Mouse (Mus musculus): ENCODE measurements around the gene Kmt2e. TPM values are rescaled to one million over a fixed set of nuclear protein-coding genes. Genes with fewer than 3 reads are reported as not detected.

The Kmt2e gene
- polyA plus RNA-seq, 1 experiment: 40.3 TPM

- TF ChIP-seq POLR2A (IDR thresholded peaks at IDR 0.05; ENCODE audit: insufficient read depth, low read length) (no peak), EP300 (IDR thresholded peaks at IDR 0.05; ENCODE audit: insufficient read depth, low read depth, low read length) (0 out of 2 replicates have a peak, but pooled peaks have one; percentile 32), CTCF (IDR thresholded peaks at IDR 0.05; ENCODE audit: low read depth, low read length) (no peak)
- no peaks in the 10 kb centered on the region for H3K27me3 ChIP-seq (ENCODE audit: control insufficient read depth, insufficient read depth, low read length, poor library complexity, severe bottlenecking)
- H3K27ac ChIP-seq (ENCODE audit: insufficient read depth, low read length): peak overlapping the region; percentile 81
- H3K36me3 ChIP-seq (ENCODE audit: control insufficient read depth, insufficient read depth, low read length, poor library complexity, severe bottlenecking): no peaks in the 10 kb centered on the region; the same call in 1 of the 2 replicates
- no peaks in the 10 kb centered on the region for H3K9me3 ChIP-seq (replicated peaks; ENCODE audit: control insufficient read depth, insufficient read depth, low read length, poor library complexity, severe bottlenecking)
- peaks cover 10% of the 10 kb centered on the region for H3K4me1 ChIP-seq (ENCODE audit: control insufficient read depth, insufficient read depth, low read length)
- H3K9ac ChIP-seq (ENCODE audit: low read depth, poor library complexity, severe bottlenecking): no peak overlapping the region
- H3K4me3 ChIP-seq (ENCODE audit: low read depth, low read length): no peak overlapping the region
Observed at GRCm38 (mm10) chr5:23413058-23413457, 21.2 kb upstream of the Kmt2e start.

- peaks cover 7% of the 10 kb centered on the region for H3K4me1 ChIP-seq (ENCODE audit: control insufficient read depth, insufficient read depth, low read length)
- no peak overlapping the region for H3K9ac ChIP-seq (ENCODE audit: low read depth, poor library complexity, severe bottlenecking)
- H3K36me3 ChIP-seq (ENCODE audit: control insufficient read depth, insufficient read depth, low read length, poor library complexity, severe bottlenecking): no peaks in the 10 kb centered on the region; the same call in 1 of the 2 replicates
- H3K27me3 ChIP-seq (ENCODE audit: control insufficient read depth, insufficient read depth, low read length, poor library complexity, severe bottlenecking): no peaks in the 10 kb centered on the region
- no peak overlapping the region for H3K4me3 ChIP-seq (ENCODE audit: low read depth, low read length)
- peak overlapping the region; percentile 63; the same call in 1 of the 2 replicates for H3K27ac ChIP-seq (ENCODE audit: insufficient read depth, low read length)
- TF ChIP-seq CTCF (IDR thresholded peaks at IDR 0.05; ENCODE audit: low read depth, low read length): no peak
- TF ChIP-seq EP300 (IDR thresholded peaks at IDR 0.05; ENCODE audit: insufficient read depth, low read depth, low read length): no peak
- no peaks in the 10 kb centered on the region for H3K9me3 ChIP-seq (replicated peaks; ENCODE audit: control insufficient read depth, insufficient read depth, low read length, poor library complexity, severe bottlenecking)
Observed at GRCm38 (mm10) chr5:23413575-23414470, 20.4 kb upstream of the Kmt2e start.

GRCm38 (mm10) chr5:23414490-23415126 lies 19.6 kb upstream of the Kmt2e start:
- Histone ChIP-seq H3K27ac (ENCODE audit: insufficient read depth, low read length) (peak overlapping the region; percentile 63; the same call in 1 of the 2 replicates), H3K4me1 (ENCODE audit: control insufficient read depth, insufficient read depth, low read length) (peaks cover 7% of the 10 kb centered on the region), H3K9me3 (replicated peaks; ENCODE audit: control insufficient read depth, insufficient read depth, low read length, poor library complexity, severe bottlenecking) (no peaks in the 10 kb centered on the region), H3K36me3 (ENCODE audit: control insufficient read depth, insufficient read depth, low read length, poor library complexity, severe bottlenecking) (no peaks in the 10 kb centered on the region; the same call in 1 of the 2 replicates), H3K4me3 (ENCODE audit: low read depth, low read length) (no peak overlapping the region), H3K27me3 (ENCODE audit: control insufficient read depth, insufficient read depth, low read length, poor library complexity, severe bottlenecking) (no peaks in the 10 kb centered on the region), H3K9ac (ENCODE audit: low read depth, poor library complexity, severe bottlenecking) (no peak overlapping the region)
- TF ChIP-seq EP300 (IDR thresholded peaks at IDR 0.05; ENCODE audit: insufficient read depth, low read depth, low read length) (no peak), POLR2A (IDR thresholded peaks at IDR 0.05; ENCODE audit: insufficient read depth, low read length) (no peak), CTCF (IDR thresholded peaks at IDR 0.05; ENCODE audit: low read depth, low read length) (no peak)

- no peaks in the 10 kb centered on the region; the same call in 1 of the 2 replicates for H3K36me3 ChIP-seq (ENCODE audit: control insufficient read depth, insufficient read depth, low read length, poor library complexity, severe bottlenecking)
- no peaks in the 10 kb centered on the region for H3K27me3 ChIP-seq (ENCODE audit: control insufficient read depth, insufficient read depth, low read length, poor library complexity, severe bottlenecking)
- peak overlapping the region; percentile 77; the same call in 1 of the 2 replicates for H3K27ac ChIP-seq (ENCODE audit: insufficient read depth, low read length)
- H3K9ac ChIP-seq (ENCODE audit: low read depth, poor library complexity, severe bottlenecking): no peak overlapping the region
- no peaks in the 10 kb centered on the region for H3K9me3 ChIP-seq (replicated peaks; ENCODE audit: control insufficient read depth, insufficient read depth, low read length, poor library complexity, severe bottlenecking)
- H3K4me3 ChIP-seq (ENCODE audit: low read depth, low read length): no peak overlapping the region
- H3K4me1 ChIP-seq (ENCODE audit: control insufficient read depth, insufficient read depth, low read length): peaks cover 5% of the 10 kb centered on the region
- TF ChIP-seq CTCF (IDR thresholded peaks at IDR 0.05; ENCODE audit: low read depth, low read length): no peak
Observed at GRCm38 (mm10) chr5:23415571-23416285, 18.5 kb upstream of the Kmt2e start.

- Histone ChIP-seq H3K27ac (ENCODE audit: insufficient read depth, low read length) (peak overlapping the region; percentile 77; the same call in 1 of the 2 replicates), H3K27me3 (ENCODE audit: control insufficient read depth, insufficient read depth, low read length, poor library complexity, severe bottlenecking) (no peaks in the 10 kb centered on the region), H3K4me3 (ENCODE audit: low read depth, low read length) (no peak overlapping the region), H3K9ac (ENCODE audit: low read depth, poor library complexity, severe bottlenecking) (no peak overlapping the region), H3K9me3 (replicated peaks; ENCODE audit: control insufficient read depth, insufficient read depth, low read length, poor library complexity, severe bottlenecking) (no peaks in the 10 kb centered on the region), H3K4me1 (ENCODE audit: control insufficient read depth, insufficient read depth, low read length) (peaks cover 5% of the 10 kb centered on the region), H3K36me3 (ENCODE audit: control insufficient read depth, insufficient read depth, low read length, poor library complexity, severe bottlenecking) (peaks cover under 1% of the 10 kb centered on the region)
- TF ChIP-seq CTCF (IDR thresholded peaks at IDR 0.05; ENCODE audit: low read depth, low read length): no peak
- peak; percentile 84 for TF ChIP-seq EP300 (IDR thresholded peaks at IDR 0.05; ENCODE audit: insufficient read depth, low read depth, low read length)
- no peak for TF ChIP-seq POLR2A (IDR thresholded peaks at IDR 0.05; ENCODE audit: insufficient read depth, low read length)
Observed at GRCm38 (mm10) chr5:23416286-23416643, 18.0 kb upstream of the Kmt2e start.
